Mouse (Mus musculus): Measurements from ENCODE around the gene Dnah5. TPM values are rescaled to one million over a fixed set of nuclear protein-coding genes. Genes with fewer than 3 reads are reported as not detected.
A peak's percentile ranks its signal among the peaks of the same experiment; 100 is the strongest.

The Dnah5 gene
- not detected in 2 replicates for total RNA-seq (2014; fragmentation: Nextera tagmentation)
- total RNA-seq (2017) = not detected in 2 replicates

DNA sequence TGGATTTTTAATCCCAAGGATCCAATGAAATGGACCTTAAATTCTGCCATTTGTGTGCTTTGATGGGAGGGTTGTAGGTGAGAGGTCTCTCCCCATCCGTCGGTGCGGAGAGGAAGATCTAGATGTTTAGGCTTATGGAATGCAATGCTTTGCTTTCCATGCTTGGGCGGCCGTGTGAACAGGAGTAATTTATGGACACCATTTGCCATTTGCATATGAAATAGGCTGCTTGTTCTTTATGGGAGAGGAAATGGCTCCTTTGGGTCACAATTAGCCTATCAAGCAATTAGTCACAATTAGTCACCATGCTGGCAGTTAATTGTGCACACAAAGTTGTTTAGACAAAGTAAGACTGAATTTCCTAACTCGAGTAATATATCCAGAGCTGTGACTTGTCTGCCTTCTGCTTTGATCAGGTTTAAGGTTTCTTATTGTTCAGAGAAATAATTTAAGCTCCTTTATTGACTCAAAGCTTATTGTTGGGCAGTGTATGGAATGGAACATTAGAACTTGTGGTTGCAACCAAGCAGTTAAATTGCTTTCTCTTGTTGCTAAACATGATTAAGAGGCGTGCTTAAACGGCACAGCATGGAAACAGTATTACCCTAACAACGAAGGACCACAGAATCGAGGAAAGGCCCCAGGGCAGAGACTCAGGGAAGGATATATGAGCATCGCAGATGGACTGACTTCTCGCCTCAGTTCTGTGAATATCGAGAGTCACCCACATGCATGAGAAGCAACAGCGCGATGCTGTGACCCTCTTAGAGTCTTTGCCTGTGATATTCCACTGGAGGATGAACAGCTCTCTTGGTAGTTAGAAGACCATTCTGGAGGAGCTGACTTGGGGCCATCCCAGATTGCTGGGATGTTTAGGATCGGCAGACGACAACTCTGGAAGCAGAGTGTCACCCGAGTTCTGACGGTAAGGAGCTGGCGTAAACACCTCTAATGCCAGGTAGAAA lies at the start of gene Dnah5:
TSS of gene Dnah5 (plus strand) at position 642 of the 965 bp plus-strand sequence.
- no peak for ATAC-seq (replicated peaks; ENCODE audit: low FRiP score, low TSS enrichment, poor library complexity, severe bottlenecking)

- no peak for ATAC-seq (replicated peaks; ENCODE audit: low FRiP score, low TSS enrichment, poor library complexity, severe bottlenecking)
Observed at GRCm38 (mm10) chr15:28154822-28155501, 48.6 kb upstream of the Dnah5 start.

GRCm38 (mm10) chr15:28158771-28159489 lies 44.6 kb upstream of the Dnah5 start:
- peak; percentile 92 for ATAC-seq (replicated peaks; ENCODE audit: low FRiP score, low TSS enrichment, poor library complexity, severe bottlenecking)

DNA sequence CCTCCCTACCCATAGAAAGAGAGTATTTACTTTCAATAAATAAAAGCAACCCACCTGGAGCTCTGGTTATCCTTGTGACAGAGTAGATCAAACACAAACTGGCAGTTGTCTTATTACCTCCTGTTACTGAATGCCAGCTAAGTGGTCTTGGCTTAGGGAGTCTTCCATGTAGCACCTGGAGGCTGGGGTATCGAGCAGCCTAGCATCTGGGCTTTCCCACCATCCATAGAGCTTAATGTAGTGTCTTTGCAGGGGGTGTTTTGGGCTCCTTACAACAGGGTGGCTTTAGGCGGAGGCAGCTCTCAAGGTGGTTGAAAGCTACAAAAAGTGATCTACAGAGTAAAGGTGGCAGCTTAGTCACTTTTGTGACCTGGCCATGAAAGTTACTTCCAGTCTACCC lies 41.3 kb upstream of the Dnah5 start:
- ATAC-seq (replicated peaks; ENCODE audit: low FRiP score, low TSS enrichment, poor library complexity, severe bottlenecking) = no peak

GRCm38 (mm10) chr15:28165234-28165633 lies 38.3 kb upstream of the Dnah5 start:
- ATAC-seq (replicated peaks; ENCODE audit: low FRiP score, low TSS enrichment, poor library complexity, severe bottlenecking) = no peak

GRCm38 (mm10) chr15:28166090-28166489 lies 37.5 kb upstream of the Dnah5 start:
- ATAC-seq (replicated peaks; ENCODE audit: low FRiP score, low TSS enrichment, poor library complexity, severe bottlenecking) = no peak

DNA sequence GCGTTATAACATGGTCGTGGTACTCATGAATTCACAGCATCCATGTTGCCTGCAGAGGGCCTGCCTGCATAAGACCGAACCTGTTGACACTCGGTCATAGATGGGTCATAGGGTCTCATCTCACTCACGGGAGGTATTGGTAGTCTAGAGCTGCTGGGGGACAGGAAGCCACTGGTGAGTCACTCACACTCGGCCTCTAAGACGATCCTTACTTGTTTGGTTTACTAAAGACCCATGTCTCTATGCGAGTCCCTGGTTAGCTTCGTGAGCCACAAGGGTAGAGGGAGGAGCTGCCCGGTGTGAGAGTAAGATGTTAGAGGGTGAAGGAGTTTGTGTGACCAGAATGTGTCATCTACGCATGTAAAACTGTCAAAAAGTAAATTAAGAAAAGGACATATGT lies 24.6 kb upstream of the Dnah5 start:
- no peak for ATAC-seq (replicated peaks; ENCODE audit: low FRiP score, low TSS enrichment, poor library complexity, severe bottlenecking)

DNA sequence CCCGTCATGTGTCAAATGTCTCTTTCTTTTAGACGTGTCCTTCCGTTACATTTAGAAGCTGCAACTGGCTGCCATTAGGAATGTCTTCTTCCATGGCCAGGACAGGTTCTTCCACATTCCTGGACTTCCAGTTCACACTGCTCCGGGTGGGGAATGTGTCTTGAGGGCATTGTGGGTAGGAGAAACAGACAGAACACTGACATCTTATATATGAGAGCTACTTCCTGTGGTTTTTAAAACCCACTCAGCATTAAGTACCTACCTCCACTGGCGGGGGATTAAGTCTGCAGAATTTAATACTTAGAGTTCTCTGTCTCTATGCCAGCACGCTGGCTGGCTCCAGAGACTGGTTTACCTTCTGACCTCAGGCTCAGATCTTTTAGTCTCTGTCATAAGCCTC lies 24.0 kb upstream of the Dnah5 start:
- no peak for ATAC-seq (replicated peaks; ENCODE audit: low FRiP score, low TSS enrichment, poor library complexity, severe bottlenecking)

DNA sequence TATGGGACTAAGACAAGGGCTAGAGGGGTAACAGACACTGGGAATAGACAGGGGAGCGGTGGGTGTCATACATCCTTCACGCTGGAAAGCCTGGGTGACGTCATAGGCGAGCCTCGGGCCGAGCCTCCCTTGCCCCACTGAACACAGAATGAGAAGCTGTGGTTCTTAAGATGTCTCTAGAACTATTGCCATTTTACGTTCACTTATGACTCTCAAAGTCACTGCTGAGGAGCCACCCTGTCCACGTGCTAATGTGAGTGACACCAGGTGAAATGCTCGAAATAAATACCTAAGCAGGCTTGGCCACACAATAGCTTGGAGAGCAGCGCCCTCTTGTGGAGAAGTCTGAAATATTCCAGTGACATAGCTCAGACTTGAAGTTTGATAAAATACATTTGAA lies 21.7 kb upstream of the Dnah5 start:
- peak; percentile 79 for ATAC-seq (replicated peaks; ENCODE audit: low FRiP score, low TSS enrichment, poor library complexity, severe bottlenecking)

GRCm38 (mm10) chr15:28182567-28182966 lies 21.0 kb upstream of the Dnah5 start:
- no peak for ATAC-seq (replicated peaks; ENCODE audit: low FRiP score, low TSS enrichment, poor library complexity, severe bottlenecking)

- ATAC-seq (replicated peaks; ENCODE audit: low FRiP score, low TSS enrichment, poor library complexity, severe bottlenecking) = peak; percentile 87
Observed at GRCm38 (mm10) chr15:28187472-28188360, 15.8 kb upstream of the Dnah5 start.

DNA sequence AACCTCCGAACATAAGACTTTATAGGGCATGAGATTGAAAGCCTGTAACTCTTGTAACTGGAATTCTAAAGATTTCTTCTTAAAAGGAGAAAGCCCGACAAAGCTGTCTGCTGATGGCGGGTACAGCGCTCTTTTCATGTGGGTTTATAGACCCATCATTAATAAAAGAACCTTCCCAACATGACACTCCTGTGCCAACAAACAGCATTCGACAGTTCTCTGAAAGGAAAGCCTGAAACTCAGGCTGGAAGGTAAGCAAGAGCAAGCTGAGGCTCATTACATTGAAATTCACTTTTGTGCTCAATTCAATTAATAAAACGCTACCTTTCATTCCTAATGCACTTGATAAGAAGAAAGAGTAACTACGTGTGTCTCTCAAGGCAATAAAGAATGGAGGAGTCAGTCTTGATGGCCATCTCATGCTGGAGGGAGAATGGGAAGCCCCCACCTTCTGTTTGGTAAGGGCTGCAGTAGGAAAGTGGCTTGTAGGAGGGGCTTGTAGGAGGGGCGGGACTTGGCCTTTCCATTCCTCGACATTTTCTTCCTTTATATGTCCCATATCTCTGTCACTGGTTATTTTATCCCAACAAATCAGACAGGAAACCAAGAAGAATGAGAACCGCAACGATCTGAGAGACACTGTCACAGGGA lies 15.1 kb upstream of the Dnah5 start:
- no peak for ATAC-seq (replicated peaks; ENCODE audit: low FRiP score, low TSS enrichment, poor library complexity, severe bottlenecking)

DNA sequence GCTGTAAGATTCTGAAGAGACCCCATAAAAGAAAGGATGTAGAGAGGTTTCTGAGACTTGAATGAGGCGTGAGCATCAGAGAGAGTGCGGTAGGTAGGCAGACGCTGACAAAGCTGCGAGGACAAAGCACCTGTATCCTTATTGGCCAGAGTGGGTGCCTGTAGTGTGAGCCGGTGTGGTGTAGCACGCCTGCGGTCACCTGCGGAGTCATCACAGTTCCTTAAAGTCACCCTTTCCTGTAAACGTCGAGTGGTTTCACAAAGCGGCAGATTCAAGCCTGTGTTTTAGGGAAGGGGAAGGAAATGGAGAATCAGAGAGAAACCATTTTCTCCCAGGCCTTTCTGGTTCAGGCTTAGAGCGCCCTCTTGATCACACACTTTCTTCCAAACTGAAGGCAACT lies 13.9 kb upstream of the Dnah5 start:
- ATAC-seq (replicated peaks; ENCODE audit: low FRiP score, low TSS enrichment, poor library complexity, severe bottlenecking) = peak; percentile 61; the same call in 1 of the 2 replicates

DNA sequence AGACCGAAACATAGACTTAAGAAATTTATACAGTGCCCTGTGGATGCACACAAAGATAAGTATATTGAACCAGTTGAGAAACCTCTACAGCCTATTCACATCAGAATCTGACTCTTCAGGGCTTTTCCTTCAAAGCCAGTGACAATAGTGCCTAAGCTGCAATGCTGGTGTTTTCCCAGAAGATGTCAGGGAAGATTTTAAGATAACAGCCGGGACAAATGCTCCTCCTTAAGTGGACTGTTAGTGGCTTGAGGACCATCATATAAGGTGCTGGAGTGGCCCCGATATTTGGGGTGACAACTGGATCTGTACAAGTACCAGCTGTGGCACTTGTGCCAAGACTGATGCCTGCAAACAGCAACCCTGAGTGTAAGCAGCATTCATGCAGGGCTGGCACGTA lies 4.9 kb upstream of the Dnah5 start:
- ATAC-seq (replicated peaks; ENCODE audit: low FRiP score, low TSS enrichment, poor library complexity, severe bottlenecking) = no peak

- ATAC-seq (replicated peaks; ENCODE audit: low FRiP score, low TSS enrichment, poor library complexity, severe bottlenecking) = no peak
Observed at GRCm38 (mm10) chr15:28204626-28205025, 1.1 kb downstream of the Dnah5 start.

DNA sequence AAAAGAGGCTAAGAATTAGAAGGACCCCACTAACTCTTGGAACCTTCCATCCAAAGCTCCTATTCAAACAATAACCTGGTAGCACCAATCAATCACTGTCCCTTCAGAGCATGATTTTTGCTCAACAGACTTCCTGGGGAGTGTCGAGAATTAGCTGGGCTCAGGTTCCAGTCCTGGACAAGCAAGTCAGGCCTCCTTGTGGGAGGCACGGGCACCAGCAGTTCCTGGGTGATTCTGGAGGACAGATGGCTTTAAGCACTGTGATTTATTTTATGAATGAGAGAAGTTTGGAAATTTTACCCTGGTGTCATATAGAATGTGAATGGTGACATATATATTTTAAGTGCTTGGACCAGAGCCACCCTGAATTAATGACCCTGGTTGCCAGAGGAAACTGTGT lies 4.0 kb downstream of the Dnah5 start:
- no peak for ATAC-seq (replicated peaks; ENCODE audit: low FRiP score, low TSS enrichment, poor library complexity, severe bottlenecking)

- ATAC-seq (replicated peaks; ENCODE audit: low FRiP score, low TSS enrichment, poor library complexity, severe bottlenecking) = no peak
Observed at GRCm38 (mm10) chr15:28213057-28213456, 9.5 kb downstream of the Dnah5 start.

- ATAC-seq (replicated peaks; ENCODE audit: low FRiP score, low TSS enrichment, poor library complexity, severe bottlenecking) = no peak
Observed at GRCm38 (mm10) chr15:28216358-28216757, 12.8 kb downstream of the Dnah5 start.

DNA sequence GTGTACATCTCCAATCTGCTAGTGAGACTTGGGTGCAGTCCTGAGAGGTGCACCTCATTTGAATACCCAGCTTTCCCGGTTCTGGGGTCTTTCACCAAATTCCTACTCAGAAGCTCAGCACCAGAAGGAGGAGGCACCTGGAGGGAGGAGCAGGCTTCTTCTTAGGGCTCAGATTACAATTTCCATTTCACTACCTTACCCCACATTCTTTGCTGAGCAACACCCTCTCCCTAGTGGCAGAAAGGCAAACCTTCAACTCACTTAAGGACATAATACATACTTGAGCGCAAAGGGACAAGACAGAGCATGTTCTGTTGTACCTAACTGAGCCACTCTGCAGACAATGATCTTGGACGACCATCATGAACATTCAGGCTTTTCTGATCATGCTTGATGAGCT lies 23.8 kb downstream of the Dnah5 start:
- no peak for ATAC-seq (replicated peaks; ENCODE audit: low FRiP score, low TSS enrichment, poor library complexity, severe bottlenecking)
